Mouse (Mus musculus) adrenal gland, postnatal 4 days (tissue): ENCODE data around the gene Spen. TPM values are rescaled to one million over a fixed set of nuclear protein-coding genes. Genes with fewer than 3 reads are reported as not detected.

ENCODE experiments used
- DNase-seq, 2 experiments: peaks; one replicate each; pipeline ENCODE4 v3.0.0; 2021 to 2022; ENCODE audit warnings: low spot score in 2 of 2, mixed read lengths in 2 of 2
- total RNA-seq, 2 experiments: library from RNA; stranded (reverse); gene quantifications; 2 replicates each; pipeline ENCODE4 v1.2.3; 2021

Spen gene
- total RNA-seq, 2 experiments from 2014 or later: 57.4 to 67.8 TPM

GRCm38 (mm10) chr4:141479411-141479810, 59.0 kb downstream of the Spen start:
- DNase-seq: no peak

GRCm38 (mm10) chr4:141478794-141479193, 59.6 kb downstream of the Spen start:
- no peak for DNase-seq

DNA sequence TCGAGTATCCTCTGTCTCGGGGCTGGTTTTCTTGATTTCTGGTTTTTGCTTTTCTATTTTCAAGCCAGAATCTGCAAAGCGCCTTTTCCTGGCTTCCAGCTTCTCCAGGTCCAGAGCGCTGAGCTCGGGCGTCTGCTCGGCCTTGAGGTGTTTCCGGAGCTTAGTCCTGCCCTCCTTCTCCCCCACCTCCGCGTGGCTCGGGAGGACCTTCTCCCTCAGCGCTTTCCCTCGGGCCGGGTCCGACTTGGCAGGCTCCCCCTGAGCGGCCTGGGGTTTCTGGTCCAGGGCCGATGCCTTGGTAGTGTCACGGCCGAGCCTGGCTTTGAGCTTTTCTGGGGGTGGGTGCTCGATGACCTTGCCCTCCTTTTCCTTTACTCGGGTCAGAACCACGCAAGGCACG, 60.2 kb downstream of the Spen start:
- no peak for DNase-seq

DNA sequence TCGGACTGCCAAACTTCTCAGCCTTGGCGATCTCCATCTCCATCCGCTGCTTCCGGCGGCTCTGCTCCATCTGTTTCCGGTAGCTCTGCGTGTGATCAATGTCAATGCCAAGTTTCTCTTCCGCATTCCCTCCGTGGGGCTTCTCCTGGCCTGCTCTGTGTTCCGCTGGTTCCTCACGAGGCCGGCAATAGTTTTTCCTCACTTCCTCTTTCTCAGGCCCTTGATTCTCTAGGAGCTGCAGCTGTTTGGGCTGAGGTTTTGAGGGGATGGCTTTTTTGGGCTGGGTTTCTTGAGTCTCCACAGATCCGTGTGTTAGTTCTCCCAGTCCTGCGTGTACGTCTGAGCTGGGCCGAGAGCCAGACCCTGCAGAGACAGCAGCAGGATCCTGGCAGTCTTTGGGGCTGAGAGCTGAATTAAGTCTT, 60.7 kb downstream of the Spen start:
- DNase-seq: no peak

DNA sequence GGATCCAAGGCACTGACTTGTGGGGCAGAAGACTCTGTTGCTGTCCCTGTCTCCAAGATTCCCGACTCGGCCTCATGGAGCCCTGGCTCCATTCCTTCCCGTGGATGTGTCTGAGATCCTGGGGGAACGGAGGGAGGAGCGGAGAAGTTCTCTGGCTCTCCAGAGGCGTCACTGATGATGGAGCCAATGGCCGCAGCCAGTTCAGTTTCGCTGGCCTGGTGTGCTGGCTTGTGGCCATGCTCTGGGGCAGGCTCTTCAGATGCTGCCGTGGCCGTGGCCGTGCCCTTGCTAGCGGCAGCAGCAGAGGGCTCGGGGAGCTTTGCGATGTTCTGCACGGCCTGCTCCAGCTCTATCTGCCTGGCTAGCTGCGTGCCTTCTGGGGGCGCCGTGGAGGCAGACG, 64.0 kb downstream of the Spen start:
- DNase-seq: no peak

GRCm38 (mm10) chr4:141472641-141473321, 65.6 kb downstream of the Spen start:
- DNase-seq: no peak

GRCm38 (mm10) chr4:141471491-141471890, 66.9 kb downstream of the Spen start:
- DNase-seq: no peak

- no peak for DNase-seq
These were observed 69.1 kb downstream of the Spen start for GRCm38 (mm10) chr4:141469343-141469742.

GRCm38 (mm10) chr4:141468576-141468975, 69.8 kb downstream of the Spen start:
- no peak for DNase-seq

DNA sequence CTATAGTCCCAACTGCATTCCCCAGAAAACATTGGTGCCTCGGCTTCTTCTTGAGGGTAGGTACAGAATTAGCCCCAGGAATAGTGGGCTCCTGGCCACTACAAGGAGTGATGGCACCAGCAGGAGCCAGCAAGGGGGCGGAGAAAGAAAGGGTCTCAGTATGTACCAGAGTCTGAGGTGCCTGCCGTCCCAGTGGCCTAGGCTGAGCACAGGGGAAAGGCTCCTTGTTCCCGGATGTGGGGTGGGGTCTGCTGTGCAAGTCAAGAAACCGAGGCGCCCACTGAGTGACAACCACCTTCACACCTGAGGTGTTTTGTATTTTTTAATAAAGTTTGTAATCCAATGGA, 70.8 kb downstream of the Spen start:
- DNase-seq: no peak

DNA sequence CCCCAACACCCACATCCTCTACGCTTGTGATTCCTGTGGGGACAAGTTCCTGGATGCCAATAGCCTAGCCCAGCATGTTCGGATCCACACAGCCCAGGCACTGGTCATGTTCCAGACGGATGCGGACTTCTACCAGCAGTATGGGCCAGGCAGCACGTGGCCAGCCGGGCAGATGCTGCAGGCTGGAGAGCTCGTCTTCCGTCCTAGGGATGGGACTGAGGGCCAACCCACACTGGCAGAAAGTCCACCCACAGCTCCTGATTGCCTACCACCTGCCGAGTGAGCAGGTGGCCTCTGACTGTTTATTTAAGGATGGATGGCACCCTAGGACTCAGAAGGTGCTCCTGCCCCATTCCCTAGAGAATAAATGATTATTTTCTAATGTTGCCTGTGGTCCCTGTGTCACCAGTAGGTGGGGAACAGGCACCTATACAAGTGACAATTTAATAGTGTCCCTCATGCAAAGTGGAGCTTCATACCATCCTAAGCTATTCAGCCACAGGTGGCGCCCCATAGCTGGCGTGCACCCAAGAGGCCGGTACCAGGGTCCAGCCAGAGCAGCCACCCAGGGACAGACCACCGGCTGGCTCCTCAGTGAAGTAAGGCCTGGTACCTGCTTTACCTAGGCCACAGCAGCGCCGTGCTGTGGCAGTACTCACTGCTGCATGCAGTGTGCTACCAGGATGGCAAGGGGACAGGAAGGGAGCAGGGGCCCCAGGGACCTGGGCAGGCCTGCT, 71.4 kb downstream of the Spen start:
- DNase-seq: no peak

- no peak for DNase-seq
These were observed 72.1 kb downstream of the Spen start for GRCm38 (mm10) chr4:141466289-141466795.

DNA sequence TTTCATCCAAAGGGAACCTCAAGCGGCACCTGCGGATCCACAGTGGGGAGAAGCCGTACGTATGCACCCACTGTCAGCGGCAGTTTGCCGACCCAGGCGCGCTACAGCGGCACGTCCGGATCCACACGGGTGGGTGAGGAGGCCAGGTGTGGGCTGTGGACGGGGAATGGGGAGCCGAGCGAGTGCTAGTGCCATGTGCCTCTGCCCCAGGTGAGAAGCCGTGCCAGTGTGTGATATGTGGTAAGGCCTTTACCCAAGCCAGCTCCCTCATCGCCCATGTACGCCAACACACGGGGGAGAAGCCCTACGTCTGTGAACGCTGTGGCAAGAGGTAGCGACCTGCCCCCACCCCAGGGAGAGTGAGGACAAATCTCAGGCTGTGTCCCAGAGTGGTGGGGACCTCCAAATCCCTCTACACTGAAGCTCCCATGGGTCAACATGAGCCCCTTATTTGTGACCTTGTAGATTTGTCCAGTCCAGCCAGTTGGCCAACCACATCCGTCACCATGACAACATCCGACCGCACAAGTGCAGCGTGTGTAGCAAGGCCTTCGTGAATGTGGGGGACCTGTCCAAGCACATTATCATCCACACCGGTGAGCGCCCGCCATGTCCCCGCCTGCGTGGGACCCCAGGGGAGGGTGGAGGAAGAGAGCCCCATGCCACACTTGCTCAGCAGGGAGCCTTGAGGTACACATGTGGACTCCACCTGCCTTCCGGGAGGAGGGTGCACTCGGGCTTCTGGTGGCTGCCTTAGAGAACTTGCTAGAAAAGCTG, 72.7 kb downstream of the Spen start:
- no peak for DNase-seq

- DNase-seq: no peak
These were observed 73.7 kb downstream of the Spen start for GRCm38 (mm10) chr4:141464722-141465121.

DNA sequence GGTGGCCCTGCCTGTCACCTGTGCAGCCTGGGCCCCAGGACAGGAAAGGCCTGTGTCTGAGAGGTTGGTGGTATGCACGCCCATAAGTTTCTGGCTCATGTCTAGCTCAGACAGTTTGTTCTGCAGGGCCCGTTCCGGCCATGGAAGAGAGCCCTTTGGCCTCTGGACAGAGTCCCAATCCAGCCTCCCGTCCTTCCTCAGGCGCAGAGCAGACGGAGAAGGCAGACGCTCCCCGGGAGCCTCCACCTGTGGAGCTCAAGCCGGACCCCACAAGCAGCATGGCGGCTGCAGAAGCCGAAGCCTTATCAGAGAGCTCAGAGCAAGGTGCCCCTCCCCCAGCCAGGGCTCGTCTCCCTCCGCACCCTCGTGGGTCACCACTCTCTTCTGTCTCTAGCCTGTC, 74.9 kb downstream of the Spen start:
- DNase-seq: no peak

DNA sequence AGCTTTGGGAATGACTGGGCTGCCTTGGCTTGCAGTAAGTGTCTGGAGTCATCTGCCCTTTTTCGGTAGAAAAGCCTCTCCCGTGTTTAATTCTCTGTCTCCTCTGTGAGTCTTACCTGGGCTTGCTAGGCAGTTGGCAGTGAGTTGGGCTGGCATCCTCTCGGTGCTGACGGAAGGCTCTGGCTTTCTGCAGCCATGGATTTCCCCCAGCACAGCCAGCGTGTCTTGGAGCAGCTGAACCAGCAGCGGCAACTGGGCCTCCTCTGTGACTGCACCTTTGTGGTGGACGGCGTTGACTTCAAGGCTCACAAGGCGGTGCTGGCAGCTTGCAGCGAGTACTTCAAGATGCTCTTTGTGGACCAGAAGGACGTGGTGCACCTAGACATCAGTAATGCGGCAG, 76.8 kb downstream of the Spen start:
- no peak for DNase-seq

DNA sequence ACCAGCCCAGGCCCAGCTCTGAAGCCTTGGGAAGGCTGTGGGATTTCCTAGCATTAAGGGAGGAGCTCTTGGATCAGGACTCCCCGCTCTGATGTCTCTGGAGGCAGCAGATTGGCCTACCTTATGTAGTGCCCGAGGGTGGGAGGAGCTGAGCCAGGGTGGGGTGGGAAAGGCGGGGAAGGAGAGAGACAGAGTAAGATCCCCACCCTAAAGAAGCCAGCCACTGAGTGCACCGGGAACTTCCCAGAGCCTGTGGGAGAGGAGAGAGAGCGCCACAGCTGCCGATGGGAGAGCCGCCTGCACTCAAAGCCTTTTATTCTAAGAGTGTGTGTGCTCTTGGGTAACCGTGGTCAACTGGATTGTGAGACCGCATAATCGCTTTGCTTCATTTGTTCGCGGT, 77.3 kb downstream of the Spen start:
- DNase-seq: no peak

- DNase-seq: no peak
These were observed 77.9 kb downstream of the Spen start for GRCm38 (mm10) chr4:141460481-141460880.

GRCm38 (mm10) chr4:141459766-141460165, 78.6 kb downstream of the Spen start:
- no peak for DNase-seq

DNA sequence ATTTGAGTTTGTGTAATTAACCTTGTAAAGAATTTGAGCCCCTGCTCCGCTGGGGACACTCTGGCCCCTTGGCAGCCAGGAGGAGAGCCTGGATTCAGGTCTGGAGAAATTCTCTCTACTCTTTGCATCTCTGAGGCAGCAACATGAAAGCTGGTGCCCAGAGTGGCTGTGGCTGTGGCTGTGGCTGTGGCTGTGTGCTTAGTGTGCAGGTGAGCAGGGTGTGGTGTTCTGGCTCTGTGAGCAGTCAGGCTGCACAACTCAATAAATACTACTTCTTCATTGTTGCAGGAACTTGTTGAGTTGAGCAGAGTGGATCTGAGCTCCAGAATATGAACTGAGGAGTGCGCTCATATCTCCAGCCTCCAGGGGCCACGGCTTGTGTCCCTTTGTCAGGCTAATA, 79.5 kb downstream of the Spen start:
- DNase-seq: no peak

DNA sequence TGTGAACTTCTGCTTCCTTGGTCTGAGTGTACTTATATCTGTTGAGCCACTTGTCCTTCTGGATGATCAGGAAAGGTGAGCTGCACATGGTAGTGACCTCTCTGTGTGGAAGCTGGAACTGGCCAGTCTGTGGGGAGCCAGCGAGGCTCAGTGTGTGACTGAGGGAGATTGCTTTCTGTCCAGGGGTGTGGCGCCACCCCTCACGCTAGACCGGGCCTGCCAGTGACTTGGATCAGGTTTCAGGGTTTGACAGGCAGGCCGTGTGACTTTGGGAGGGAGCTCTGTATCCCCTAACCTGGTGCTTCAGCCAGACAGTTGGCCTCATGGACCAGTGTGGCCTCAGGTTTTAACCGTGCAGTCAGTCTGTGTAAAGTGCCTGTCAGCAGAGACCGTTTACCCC, 80.2 kb downstream of the Spen start:
- DNase-seq: no peak
